Mouse (Mus musculus): ENCODE data around the gene Slc6a4.

GRCm38 (mm10) chr11:76998705-76999226, 363 bp downstream of the Slc6a4 start:
- TF ChIP-seq CTCF (IDR thresholded peaks at IDR 0.05; ENCODE audit: low read depth), result no peak
- no peak for TF ChIP-seq EP300 (IDR thresholded peaks at IDR 0.05; ENCODE audit: low read depth)
